ENCODE assay signal across 13 mouse cellular contexts in genomic region chr3:116804746-116805285, GRCm38 (mm10). TPM values are rescaled to one million over a fixed set of nuclear protein-coding genes. Genes with fewer than 3 reads are reported as not detected.
DNase-seq lines count a peak whose midpoint lies in the region; ATAC-seq and TF ChIP-seq lines count a peak whose summit lies in the region.
"Had no signal": no experiment of that assay in that cellular context is flagged by ENCODE, and none has a peak within 500 bp of the region (broad histone marks: within the 10 kb centered on the region; RNA-seq: fewer than 3 reads in every experiment).

No protein-coding gene starts in this region.

- peak overlapping the region; percentile 22; the same call in 1 of the 2 replicates for H3K4me3 ChIP-seq in heart, embryonic 10.5 days
- H3K4me3 ChIP-seq in kidney, postnatal 0 days (replicated peaks; ENCODE audit: low read depth, low read length) = no peak overlapping the region
- no peak overlapping the region for H3K4me3 ChIP-seq in embryonic facial prominence, embryonic 11.5 days (ENCODE audit: low read depth, low read length)
- no peak overlapping the region for H3K4me3 ChIP-seq in limb, embryonic 13.5 days
- H3K4me3 ChIP-seq: embryonic facial prominence, embryonic 15.5 days; limb, embryonic 15.5 days had no signal

- peak; percentile 66 for DNase-seq in heart, embryonic 10.5 days (ENCODE audit: low spot score)
- DNase-seq in heart, postnatal 36 days = no peak
- DNase-seq in kidney, postnatal 0 days (ENCODE audit: low spot score) = peak; percentile 53
- DNase-seq in kidney, adult 8-10 months = no peak
- DNase-seq in embryonic facial prominence, embryonic 11.5 days (ENCODE audit: low spot score) = peak; percentile 36
- no peak for DNase-seq in right cerebral cortex, adult 18-20 months
- DNase-seq in adrenal gland, postnatal 25 days = no peak
- DNase-seq: gastrocnemius, postnatal 36 days; thymus, postnatal 14 days had no signal

- peaks cover 32% of the 10 kb centered on the region for H3K4me1 ChIP-seq in heart, embryonic 10.5 days
- H3K4me1 ChIP-seq in kidney, postnatal 0 days (replicated peaks; ENCODE audit: insufficient read depth, low read length) = 0 out of 2 replicates have a peak, but pooled peaks cover 5% of the 10 kb centered on the region
- H3K4me1 ChIP-seq in embryonic facial prominence, embryonic 11.5 days (ENCODE audit: control insufficient read depth, insufficient read depth, low read length) = no peaks in the 10 kb centered on the region
- H3K4me1 ChIP-seq in limb, embryonic 13.5 days = peaks cover 11% of the 10 kb centered on the region

- H3K27me3 ChIP-seq in heart, embryonic 10.5 days (ENCODE audit: insufficient read depth, poor library complexity, severe bottlenecking) = no peaks in the 10 kb centered on the region
- H3K27me3 ChIP-seq in kidney, postnatal 0 days (ENCODE audit: insufficient read depth, low read length) = no peaks in the 10 kb centered on the region
- H3K27me3 ChIP-seq in embryonic facial prominence, embryonic 11.5 days (ENCODE audit: control insufficient read depth, insufficient read depth, low read length) = no peaks in the 10 kb centered on the region
- no peaks in the 10 kb centered on the region for H3K27me3 ChIP-seq in limb, embryonic 13.5 days
- H3K27me3 ChIP-seq: embryonic facial prominence, embryonic 15.5 days; limb, embryonic 15.5 days had no signal

- peak overlapping the region; percentile 4; the same call in 1 of the 2 replicates for H3K4me2 ChIP-seq in kidney, postnatal 0 days (ENCODE audit: low read length)
- H3K4me2 ChIP-seq in embryonic facial prominence, embryonic 11.5 days (ENCODE audit: low read depth, low read length) = no peak overlapping the region
- H3K4me2 ChIP-seq in limb, embryonic 13.5 days (replicated peaks) = peak overlapping the region; percentile 33; the same call in 1 of the 2 replicates
- H3K4me2 ChIP-seq: embryonic facial prominence, embryonic 15.5 days; limb, embryonic 15.5 days had no signal

- 62% methylated on average over 6 of the region's 6 CpGs for WGBS in heart, embryonic 10.5 days
- WGBS in kidney, postnatal 0 days = 14% methylated on average over 6 of the region's 6 CpGs
- WGBS in embryonic facial prominence, embryonic 11.5 days = 32% methylated on average over 6 of the region's 6 CpGs
- WGBS in limb, embryonic 13.5 days = 17% methylated on average over 6 of the region's 6 CpGs

- H3K9me3 ChIP-seq in heart, embryonic 10.5 days = no peaks in the 10 kb centered on the region
- no peaks in the 10 kb centered on the region for H3K9me3 ChIP-seq in kidney, postnatal 0 days (replicated peaks; ENCODE audit: low read length)
- H3K9me3 ChIP-seq in embryonic facial prominence, embryonic 11.5 days (replicated peaks; ENCODE audit: control insufficient read depth, low read length) = no peaks in the 10 kb centered on the region
- no peaks in the 10 kb centered on the region for H3K9me3 ChIP-seq in limb, embryonic 13.5 days
- H3K9me3 ChIP-seq: embryonic facial prominence, embryonic 15.5 days; limb, embryonic 15.5 days had no signal

- ATAC-seq in kidney, postnatal 0 days (replicated peaks; ENCODE audit: low FRiP score, low read depth) = no peak
- ATAC-seq in embryonic facial prominence, embryonic 11.5 days (replicated peaks; ENCODE audit: insufficient number of reproducible peaks, low FRiP score, low TSS enrichment, low read depth) = no peak
- no peak for ATAC-seq in limb, embryonic 13.5 days (ENCODE audit: low FRiP score, low read depth)

- no peak overlapping the region for H3K9ac ChIP-seq in kidney, postnatal 0 days (ENCODE audit: low read depth, low read length)
- H3K9ac ChIP-seq in embryonic facial prominence, embryonic 11.5 days (replicated peaks; ENCODE audit: low read length) = no peak overlapping the region
- peak overlapping the region; percentile 1; the same call in 1 of the 2 replicates for H3K9ac ChIP-seq in limb, embryonic 13.5 days
- H3K9ac ChIP-seq: embryonic facial prominence, embryonic 15.5 days; limb, embryonic 15.5 days had no signal

- no peak for TF ChIP-seq CTCF in kidney, postnatal 0 days (IDR thresholded peaks at IDR 0.05; ENCODE audit: low read depth)

- H3K27ac ChIP-seq in heart, embryonic 10.5 days = peak overlapping the region; percentile 11; the same call in 1 of the 2 replicates
- no peak overlapping the region for H3K27ac ChIP-seq in kidney, postnatal 0 days
- no peak overlapping the region for H3K27ac ChIP-seq in embryonic facial prominence, embryonic 11.5 days (replicated peaks; ENCODE audit: low read depth, low read length)
- no peak overlapping the region for H3K27ac ChIP-seq in limb, embryonic 13.5 days
- H3K27ac ChIP-seq: embryonic facial prominence, embryonic 15.5 days; limb, embryonic 15.5 days; macrophage had no signal

- intact Hi-C loops in heart, postnatal 36 days (cut with DNase I) = loop anchor here (10.0 kb wide), 1 partner anchor 160 kb away; the partner anchor contains the start of genes 4930455H04Rik and Palmd

- peaks cover 14% of the 10 kb centered on the region; the same call in 1 of the 2 replicates for H3K36me3 ChIP-seq in heart, embryonic 10.5 days
- H3K36me3 ChIP-seq in kidney, postnatal 0 days (ENCODE audit: insufficient read depth, low read length) = no peaks in the 10 kb centered on the region
- no peaks in the 10 kb centered on the region for H3K36me3 ChIP-seq in embryonic facial prominence, embryonic 11.5 days (replicated peaks; ENCODE audit: control insufficient read depth, insufficient read depth, low read depth, low read length)
- peaks cover 10% of the 10 kb centered on the region for H3K36me3 ChIP-seq in limb, embryonic 13.5 days

RNA-seq across cellular contexts. Expression of gene Agl, which starts 3.1 kb away (rescaled TPM):
- polyA plus RNA-seq in heart, embryonic 10.5 days (2016; fragmentation: Nextera tagmentation; extraction: Ambion mirVana) = 30.7 and 47.2 TPM in 2 replicates
- total RNA-seq in heart, postnatal 36 days (2021) = 100 to 1,000 TPM; 189 to 212 TPM
- polyA plus RNA-seq in kidney, postnatal 0 days (2015; fragmentation: Nextera tagmentation; extraction: Ambion mirVana) = 12.8 and 12.9 TPM in 2 replicates
- polyA plus RNA-seq in embryonic facial prominence, embryonic 11.5 days (2014; fragmentation: Nextera tagmentation; extraction: Ambion mirVana) = 14.7 and 15.6 TPM in 2 replicates
- 20.3 and 21.1 TPM in 2 replicates for polyA plus RNA-seq in limb, embryonic 13.5 days (2015; fragmentation: Nextera tagmentation; extraction: Ambion mirVana)
- 50.5 and 57.7 TPM in 2 replicates for total RNA-seq in adrenal gland, postnatal 25 days (2021)

RNA-seq across cellular contexts. Expression of gene Frrs1, which starts 54.4 kb away (rescaled TPM):
- polyA plus RNA-seq in heart, embryonic 10.5 days (2016; fragmentation: Nextera tagmentation; extraction: Ambion mirVana) = 24.8 and 32.7 TPM in 2 replicates
- 1 to 10 TPM; 2.7 to 5.0 TPM for total RNA-seq in heart, postnatal 36 days (2021)
- polyA plus RNA-seq in kidney, postnatal 0 days (2015; fragmentation: Nextera tagmentation; extraction: Ambion mirVana) = 21.6 and 21.7 TPM in 2 replicates
- polyA plus RNA-seq in embryonic facial prominence, embryonic 11.5 days (2014; fragmentation: Nextera tagmentation; extraction: Ambion mirVana) = 10.6 and 11.6 TPM in 2 replicates
- polyA plus RNA-seq in limb, embryonic 13.5 days (2015; fragmentation: Nextera tagmentation; extraction: Ambion mirVana) = 10.9 and 11.4 TPM in 2 replicates
- total RNA-seq in adrenal gland, postnatal 25 days (2021) = 22.6 and 31.4 TPM in 2 replicates

Comparison
In these comparisons a context has a peak if more than half of its experiments do, and no peak if none do; other contexts are left out.
1. DNase-seq: peak in heart, embryonic 10.5 days (single experiment), kidney, postnatal 0 days (single experiment) and embryonic facial prominence, embryonic 11.5 days (single experiment); none in heart, postnatal 36 days (0 of 2), kidney, adult 8-10 months (0 of 2), right cerebral cortex, adult 18-20 months (single experiment) and adrenal gland, postnatal 25 days (single experiment).